Mouse (Mus musculus) forebrain, embryonic 10.5 days (tissue): Measurements from ENCODE around the gene Gm21149. TPM values are rescaled to one million over a fixed set of nuclear protein-coding genes. Genes with fewer than 3 reads are reported as not detected.
"Not testable (repeated sequence)": the region's sequence is repeated elsewhere in the genome, so short reads cannot be mapped to it uniquely, and the experiment has no call there.

Experiments
- DNase-seq: peaks from one replicate; pipeline ENCODE4 v3.0.0-alpha.2; 2017; ENCODE audit warnings: low spot score; ENCODE audit errors: extremely low spot score
- H3K27ac ChIP-seq: fragments of 300-500 bp; sonication (generic); 2 replicates; pipeline ENCODE4 v1.5.1; 2016; ENCODE audit warnings: mild to moderate bottlenecking
- H3K27me3 ChIP-seq: fragments of 300-500 bp; sonication (generic); 2 replicates; pipeline ENCODE4 v1.6.1; 2016; ENCODE audit warnings: mild to moderate bottlenecking; ENCODE audit not compliant: poor library complexity, severe bottlenecking
- H3K36me3 ChIP-seq: fragments of 300-500 bp; sonication (generic); replicated peaks from 2 replicates; pipeline ENCODE4 v1.6.1; 2016; ENCODE audit warnings: mild to moderate bottlenecking, moderate library complexity
- H3K4me1 ChIP-seq: fragments of 300-500 bp; sonication (generic); 2 replicates; pipeline ENCODE4 v1.6.1; 2016
- H3K4me3 ChIP-seq: fragments of 300-500 bp; sonication (generic); 2 replicates; pipeline ENCODE4 v1.5.1; 2016; ENCODE audit warnings: mild to moderate bottlenecking, moderate library complexity
- H3K9me3 ChIP-seq: fragments of 300-500 bp; sonication (generic); 2 replicates; pipeline ENCODE4 v1.6.1; 2016; ENCODE audit warnings: mild to moderate bottlenecking, moderate library complexity
- WGBS: fragments of 180-500 bp; shearing (Covaris S2); methylation state at CpG from one replicate; pipeline ENCODE4 v1.1.7; 2016; 5-methylcytosine and 5-hydroxymethylcytosine counted together
- polyA plus RNA-seq: library from polyadenylated mRNA; unstranded; fragments of >200 nt; fragmentation: Nextera tagmentation; extraction: Ambion mirVana; gene quantifications from 2 replicates; pipeline ENCODE4 v1.2.1, GENCODE M21; 2016

Gene Gm21149
- polyA plus RNA-seq, 1 experiment from 2014 or later, result not detected

DNA sequence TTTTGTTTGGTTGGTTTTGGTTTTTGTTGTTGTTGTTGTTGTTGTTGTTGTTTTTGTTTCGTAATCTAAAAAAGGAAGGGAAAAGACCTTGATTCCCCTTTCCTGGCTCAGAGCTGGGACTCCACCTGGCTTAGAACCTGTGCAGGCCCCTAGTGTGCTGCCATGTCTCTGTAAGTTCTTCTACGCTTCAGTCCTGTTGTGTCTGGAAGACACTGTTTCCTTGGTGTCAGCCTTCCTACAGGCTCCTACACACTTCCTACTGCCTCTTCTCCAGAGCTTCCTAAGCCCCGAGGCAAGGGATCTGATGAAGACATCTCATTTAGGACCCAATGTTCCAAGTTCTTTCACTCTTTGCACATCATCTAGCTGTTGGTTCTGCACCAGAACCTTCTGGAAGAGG lies 22.0 kb upstream of the Gm21149 start:
- peaks cover 74% of the 10 kb centered on the region for H3K9me3 ChIP-seq

DNA sequence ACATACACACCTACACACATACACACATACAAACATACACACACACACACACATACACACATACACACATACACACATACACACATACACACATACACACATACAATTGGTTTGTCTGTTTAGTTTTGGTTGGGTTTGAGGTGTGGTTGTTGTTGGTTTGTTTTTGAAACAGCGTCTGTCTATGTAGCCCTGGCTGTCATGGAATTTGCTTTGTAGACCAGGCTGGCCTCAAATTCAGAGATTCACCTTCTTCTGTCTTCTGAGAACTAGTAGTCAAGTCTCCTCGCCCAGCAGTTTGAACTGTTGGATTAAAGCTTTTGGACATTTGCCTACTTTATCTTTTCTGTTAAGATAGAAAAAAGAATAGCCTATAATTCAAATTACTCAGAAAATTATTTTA lies 14.6 kb upstream of the Gm21149 start:
- H3K27ac ChIP-seq, H3K27me3 ChIP-seq, H3K4me1 ChIP-seq, H3K36me3 ChIP-seq, H3K4me3 ChIP-seq, DNase-seq: not testable (repeated sequence)
- H3K9me3 ChIP-seq, result peaks cover 69% of the 10 kb centered on the region
- WGBS, result 65% methylated on average over 2 of the region's 2 CpGs

More for the DNA sequence above, 22.0 kb upstream of the Gm21149 start:
- DNase-seq, H3K27me3 ChIP-seq, H3K4me3 ChIP-seq, H3K36me3 ChIP-seq, H3K27ac ChIP-seq, H3K4me1 ChIP-seq: not testable (repeated sequence)
- 75% methylated on average over 3 of the region's 3 CpGs for WGBS

DNA sequence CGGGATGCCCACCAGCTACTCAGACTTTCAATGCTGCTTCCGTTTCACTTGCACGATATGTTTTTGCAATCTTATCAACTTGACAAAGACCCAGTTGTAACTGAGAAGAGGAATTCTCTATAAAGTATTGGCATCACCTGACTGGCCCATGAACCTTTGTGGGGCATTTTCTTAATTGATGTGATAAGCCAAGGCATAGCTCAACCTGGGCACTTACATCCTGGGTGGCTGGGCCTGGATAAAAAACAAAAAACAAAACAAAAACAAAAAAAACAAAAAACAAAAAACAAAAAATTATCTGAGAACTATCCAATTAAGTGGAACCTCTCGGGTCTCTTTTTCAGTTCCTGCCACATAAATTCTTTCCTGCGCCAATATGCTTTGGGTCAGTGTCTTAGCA lies 12.4 kb upstream of the Gm21149 start:
- Histone ChIP-seq H3K9me3 (peaks cover 62% of the 10 kb centered on the region), H3K27me3 (no peaks in the 10 kb centered on the region), H3K36me3 (no peaks in the 10 kb centered on the region), H3K27ac (no peak overlapping the region), H3K4me3 (no peak overlapping the region), H3K4me1 (no peaks in the 10 kb centered on the region)
- 82% methylated on average over 5 of the region's 5 CpGs for WGBS
- DNase-seq, result no peak

DNA sequence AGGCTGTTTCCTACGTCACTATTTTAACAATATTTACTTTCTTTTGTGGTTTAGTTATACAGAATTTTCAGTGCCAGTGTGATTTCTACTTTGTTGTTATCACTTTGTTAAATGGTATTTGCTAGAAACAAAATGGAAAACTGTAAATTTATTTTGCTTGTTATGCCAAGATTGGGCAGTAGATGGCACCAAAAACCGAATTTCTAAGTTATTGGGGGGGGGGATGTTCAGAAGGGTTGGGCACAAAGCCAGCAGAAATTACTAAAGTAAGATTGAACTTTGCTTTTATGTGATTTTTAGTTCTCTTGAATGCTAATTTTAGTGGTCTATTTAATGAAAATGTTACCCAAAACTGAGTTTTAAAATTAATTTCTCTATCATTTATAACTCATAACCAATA lies 8.3 kb upstream of the Gm21149 start:
- not testable (repeated sequence) for H3K27ac ChIP-seq, DNase-seq, H3K27me3 ChIP-seq, H3K4me1 ChIP-seq, H3K36me3 ChIP-seq, H3K4me3 ChIP-seq
- H3K9me3 ChIP-seq, result peaks cover 57% of the 10 kb centered on the region
- 33% methylated on average over 2 of the region's 2 CpGs for WGBS

DNA sequence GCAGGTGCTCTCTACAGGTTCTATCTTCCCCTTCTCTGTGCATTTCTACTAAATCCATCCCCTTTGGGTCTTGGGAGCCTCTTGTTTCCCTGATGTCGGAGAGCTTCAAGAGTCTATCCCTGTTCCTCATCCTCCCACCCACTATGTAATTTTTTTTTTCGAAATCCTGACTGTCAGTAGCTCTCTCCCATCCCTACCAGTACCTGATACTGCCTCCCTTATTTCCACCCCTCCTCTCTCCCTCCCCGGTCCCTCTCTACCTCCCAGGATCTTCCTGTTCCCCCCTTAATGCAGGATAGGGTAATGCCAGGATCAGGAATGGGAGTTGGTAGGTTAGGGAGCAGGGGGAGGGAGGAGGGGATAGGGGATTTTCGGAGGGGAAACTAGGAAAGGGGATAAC lies 7.3 kb upstream of the Gm21149 start:
- WGBS, result 63% methylated on average over 4 of the region's 4 CpGs
- not testable (repeated sequence) for H3K4me1 ChIP-seq, H3K4me3 ChIP-seq, H3K27ac ChIP-seq, DNase-seq, H3K36me3 ChIP-seq, H3K27me3 ChIP-seq
- peaks cover 52% of the 10 kb centered on the region for H3K9me3 ChIP-seq

DNA sequence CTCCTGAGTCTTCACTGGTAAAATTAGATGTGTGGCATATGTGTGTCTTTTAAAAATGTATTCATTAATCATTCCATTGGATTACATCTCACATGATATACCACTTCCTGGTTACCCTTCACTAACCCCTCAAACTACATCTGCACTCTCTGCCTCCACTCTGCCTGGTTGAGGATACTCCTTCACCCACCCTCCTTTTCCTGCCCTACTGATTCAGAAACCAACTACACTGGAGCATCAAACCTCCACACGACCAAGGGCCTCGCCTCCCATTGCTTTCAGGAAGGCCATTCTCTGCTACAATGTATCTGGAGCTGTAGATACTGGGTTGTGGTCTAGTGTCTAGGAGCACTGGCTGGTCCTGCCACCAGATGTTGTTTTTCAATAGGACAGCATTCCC lies 6.5 kb upstream of the Gm21149 start:
- H3K4me3 ChIP-seq, DNase-seq, H3K27me3 ChIP-seq, H3K4me1 ChIP-seq, H3K36me3 ChIP-seq, H3K27ac ChIP-seq: not testable (repeated sequence)
- 65% methylated on average over 2 of the region's 2 CpGs for WGBS
- peaks cover 53% of the 10 kb centered on the region for H3K9me3 ChIP-seq

DNA sequence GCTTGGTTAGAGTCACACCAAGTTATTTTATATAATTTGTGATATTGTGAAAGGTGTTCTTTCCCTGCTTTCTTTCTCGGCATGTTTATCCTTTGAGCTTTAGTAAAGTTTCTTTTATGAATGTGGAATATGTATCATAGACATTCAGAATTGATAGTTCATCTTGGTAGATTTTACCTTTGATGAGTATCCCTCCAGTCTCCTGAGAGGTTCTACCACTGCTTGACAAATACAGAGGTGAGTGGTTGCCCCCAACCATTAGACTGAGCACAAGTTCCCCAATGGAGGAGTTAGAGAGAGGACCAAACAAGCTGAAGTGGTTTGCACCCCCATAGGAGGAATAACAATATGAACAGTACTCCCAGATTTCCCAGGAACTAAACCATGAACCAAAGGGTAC lies 6.2 kb downstream of the Gm21149 start:
- H3K27me3 ChIP-seq, H3K27ac ChIP-seq, DNase-seq, H3K4me3 ChIP-seq, H3K36me3 ChIP-seq, H3K4me1 ChIP-seq: not testable (repeated sequence)
- 89% methylated on average over 1 of the region's 1 CpGs for WGBS
- H3K9me3 ChIP-seq, result peaks cover 50% of the 10 kb centered on the region

DNA sequence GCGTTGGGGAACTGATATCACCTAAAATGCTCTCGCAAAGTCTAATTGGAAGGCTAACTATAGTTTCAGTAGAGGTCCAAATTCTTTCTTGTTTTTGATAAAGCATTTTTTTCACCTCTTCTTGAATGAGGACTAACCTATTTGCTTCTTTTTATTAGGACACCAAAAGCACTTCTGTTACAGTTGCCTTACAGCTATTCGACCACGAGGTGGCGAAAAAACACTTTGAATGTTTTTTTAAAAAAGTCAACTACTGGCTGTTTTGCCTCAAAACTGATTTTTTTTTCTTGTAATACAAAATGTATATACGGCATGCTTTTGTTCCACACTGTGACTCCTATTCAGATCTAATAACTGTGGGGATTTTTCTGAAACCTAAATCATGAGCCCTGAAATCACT lies 8.6 kb downstream of the Gm21149 start:
- not testable (repeated sequence) for H3K4me3 ChIP-seq, H3K27ac ChIP-seq, H3K27me3 ChIP-seq, DNase-seq, H3K4me1 ChIP-seq, H3K36me3 ChIP-seq
- H3K9me3 ChIP-seq, result peaks cover 49% of the 10 kb centered on the region
- 64% methylated on average over 6 of the region's 6 CpGs for WGBS

DNA sequence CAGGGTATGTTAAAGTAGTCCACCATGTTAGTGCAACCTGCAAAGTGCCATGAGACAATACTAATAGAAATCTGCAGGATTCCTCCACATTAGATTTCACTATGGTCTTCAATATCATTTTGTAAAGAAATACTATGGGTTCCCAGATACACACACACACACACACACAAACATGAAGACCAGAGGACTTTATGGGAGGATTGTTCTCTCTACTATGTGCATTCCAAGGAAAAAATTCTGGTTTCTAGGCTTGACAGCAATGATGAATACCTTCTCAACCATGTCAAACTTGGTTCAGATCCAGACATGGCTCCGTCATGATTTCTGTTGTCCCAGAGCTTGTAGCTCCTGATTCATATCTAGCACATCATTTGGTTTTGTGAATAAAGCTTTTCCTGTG lies 10.1 kb downstream of the Gm21149 start:
- not testable (repeated sequence) for H3K27me3 ChIP-seq, H3K36me3 ChIP-seq, DNase-seq, H3K4me1 ChIP-seq, H3K4me3 ChIP-seq, H3K27ac ChIP-seq
- peaks cover 55% of the 10 kb centered on the region for H3K9me3 ChIP-seq
- 55% methylated on average over 1 of the region's 1 CpGs for whole genome bisulfite sequencing

DNA sequence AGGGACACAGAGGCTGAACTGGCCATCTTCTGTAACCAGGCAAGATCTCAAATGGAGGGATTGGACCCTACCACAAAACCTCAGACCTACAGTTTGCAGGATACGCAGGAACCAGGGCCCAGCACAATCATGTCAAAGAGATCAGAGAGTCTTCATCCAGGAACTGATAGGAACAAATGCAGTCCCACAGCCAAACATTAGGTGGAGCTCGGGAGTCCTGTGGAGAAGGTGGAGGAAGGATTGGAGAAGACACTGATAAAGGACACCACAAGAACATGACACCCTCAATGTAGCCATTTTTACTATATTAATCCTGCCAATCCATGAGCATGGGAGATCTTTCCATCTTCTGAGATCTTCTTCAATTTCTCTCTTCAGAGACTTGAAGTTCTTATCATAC lies 12.8 kb downstream of the Gm21149 start:
- not testable (repeated sequence) for DNase-seq, H3K27me3 ChIP-seq, H3K36me3 ChIP-seq, H3K27ac ChIP-seq, H3K4me1 ChIP-seq, H3K4me3 ChIP-seq
- peaks cover 51% of the 10 kb centered on the region for H3K9me3 ChIP-seq
- 58% methylated on average over 2 of the region's 2 CpGs for WGBS

DNA sequence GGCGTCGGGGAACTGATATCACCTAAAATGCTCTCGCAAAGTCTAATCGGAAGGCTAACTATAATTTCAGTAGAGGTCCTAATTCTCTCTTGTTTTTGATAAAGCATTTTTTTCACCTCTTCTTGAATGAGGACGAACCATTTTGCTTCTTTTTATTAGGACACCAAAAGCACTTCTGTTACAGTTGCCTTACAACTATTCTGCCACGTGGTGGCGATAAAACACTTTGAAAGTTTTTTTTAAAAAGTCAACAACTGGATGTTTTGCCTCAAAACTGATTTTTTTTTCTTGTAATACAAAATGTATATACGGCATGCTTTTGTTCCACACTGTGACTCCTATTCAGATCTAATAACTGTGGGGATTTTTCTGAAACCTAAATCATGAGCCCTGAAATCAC lies 14.7 kb downstream of the Gm21149 start:
- DNase-seq, H3K36me3 ChIP-seq, H3K27ac ChIP-seq, H3K27me3 ChIP-seq, H3K4me1 ChIP-seq, H3K4me3 ChIP-seq: not testable (repeated sequence)
- 62% methylated on average over 8 of the region's 8 CpGs for WGBS
- H3K9me3 ChIP-seq, result peaks cover 39% of the 10 kb centered on the region

DNA sequence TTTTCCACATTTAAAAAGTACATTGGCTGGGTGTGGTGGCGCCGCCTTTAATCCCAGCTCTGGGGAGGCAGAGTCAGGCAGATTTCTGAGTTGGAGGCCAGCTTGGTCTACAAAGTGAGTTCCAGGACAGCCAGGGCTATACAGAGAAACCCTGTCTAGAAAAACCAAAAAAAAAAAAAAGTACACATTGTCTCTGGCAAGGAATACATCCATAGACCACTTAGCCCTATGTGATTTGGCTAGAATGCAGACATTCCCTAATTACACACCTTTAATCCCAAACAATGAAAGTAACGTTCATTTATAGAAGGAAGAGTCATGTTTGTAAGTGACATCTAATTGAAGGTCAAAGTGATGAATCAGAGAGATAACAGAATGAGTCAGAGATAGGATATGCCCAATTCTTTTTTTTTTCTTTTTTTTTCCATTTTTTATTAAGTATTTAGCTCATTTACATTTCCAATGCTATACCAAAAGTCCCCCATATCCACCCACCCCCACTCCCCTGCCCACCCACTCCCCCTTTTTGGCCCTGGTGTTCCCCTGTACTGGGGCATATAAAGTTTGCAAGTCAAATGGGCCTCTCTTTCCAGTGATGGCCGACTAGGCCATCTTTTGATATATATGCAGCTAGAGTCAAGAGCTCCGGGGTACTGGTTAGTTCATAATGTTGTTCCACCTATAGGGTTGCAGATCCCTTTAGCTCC lies 18.3 kb downstream of the Gm21149 start:
- WGBS, result 86% methylated on average over 3 of the region's 5 CpGs
- H3K4me1 ChIP-seq, H3K4me3 ChIP-seq, H3K27me3 ChIP-seq, DNase-seq, H3K36me3 ChIP-seq, H3K27ac ChIP-seq: not testable (repeated sequence)
- H3K9me3 ChIP-seq, result peaks cover 29% of the 10 kb centered on the region
